Mouse (Mus musculus) heart, adult 2 months (tissue): ENCODE measurements around the gene Timm9. TPM values are rescaled to one million over a fixed set of nuclear protein-coding genes. Genes with fewer than 3 reads are reported as not detected.
A peak's percentile ranks its signal among the peaks of the same experiment; 100 is the strongest.

Experiments
- DNase-seq, 2 experiments: peaks; one replicate each; pipeline ENCODE4 v3.0.0; 2021
- H3K27ac ChIP-seq: fragments of 200-600 bp; 2 replicates; pipeline ENCODE4 v1.8.1; 2022
- H3K27me3 ChIP-seq: fragments of 200-500 bp; 2 replicates; pipeline ENCODE4 v1.6.1; 2012; ENCODE audit warnings: mild to moderate bottlenecking, low read length, inconsistent platforms, mixed read lengths; ENCODE audit not compliant: control insufficient read depth, insufficient read depth
- H3K36me3 ChIP-seq: fragments of 200-500 bp; 2 replicates; pipeline ENCODE4 v1.6.1; 2012; ENCODE audit warnings: low read length, inconsistent platforms; ENCODE audit not compliant: control insufficient read depth, insufficient read depth
- H3K4me1 ChIP-seq: fragments of 200-500 bp; 2 replicates; pipeline ENCODE4 v1.6.1; 2011; ENCODE audit warnings: low read length; ENCODE audit not compliant: control insufficient read depth, insufficient read depth
- H3K4me3 ChIP-seq: fragments of 200-600 bp; 2 replicates; pipeline ENCODE4 v1.8.1; 2022
- H3K79me2 ChIP-seq: fragments of 200-500 bp; replicated peaks from 2 replicates; pipeline ENCODE4 v1.6.1; 2012; ENCODE audit warnings: mild to moderate bottlenecking, inconsistent platforms, low read length, moderate library complexity, mixed read lengths; ENCODE audit not compliant: control insufficient read depth, insufficient read depth
- H3K9ac ChIP-seq: fragments of 200-500 bp; 2 replicates; pipeline ENCODE4 v1.6.1; 2012; ENCODE audit warnings: low read depth, mild to moderate bottlenecking, control low read depth, inconsistent platforms, low read length, mixed read lengths
- CTCF ChIP-seq: fragments of 200-600 bp; IDR thresholded peaks from 2 replicates; pipeline ENCODE4 v1.8.1; 2022; ENCODE audit warnings: antibody characterized with exemption, mild to moderate bottlenecking, moderate library complexity
- EP300 ChIP-seq: fragments of 200-500 bp; IDR thresholded peaks from 2 replicates; pipeline ENCODE4 v1.6.1; 2011; ENCODE audit warnings: low read depth, low read length, control low read depth; ENCODE audit not compliant: insufficient read depth
- POLR2A ChIP-seq: fragments of 200-500 bp; IDR thresholded peaks from 2 replicates; pipeline ENCODE4 v1.6.1; 2011; ENCODE audit warnings: mild to moderate bottlenecking, low read depth, low read length, control low read depth; ENCODE audit not compliant: insufficient read depth
- WGBS: fragments of 180-500 bp; shearing (Covaris S2); methylation state at CpG from one replicate; pipeline ENCODE4 v1.1.7; 2018; 5-methylcytosine and 5-hydroxymethylcytosine counted together
- intact Hi-C: fragments of 180-260 bp; cut with DNase I; formaldehyde crosslinking; loops from one replicate; pipeline ENCODE4 v1.15.1; 2025
- long read RNA-seq: library from polyadenylated mRNA; stranded (forward); transcript quantifications from one replicate; pipeline ENCODE4 v2.0.0, GENCODE M21; 2021
- polyA plus RNA-seq: library from polyadenylated mRNA; depleted of rRNA; stranded (reverse); fragments of >200 nt; gene quantifications from 2 replicates; pipeline ENCODE4 v1.2.3, GENCODE M21; 2012; rRNA removed
- total RNA-seq, 2 experiments: library from RNA; stranded (reverse); gene quantifications; 2 replicates each; pipeline ENCODE4 v1.2.3; 2021

Gene Timm9
- 10 to 100 TPM; 27.4 to 32.3 TPM for total RNA-seq
- polyA plus RNA-seq, result 12.1 and 16.7 TPM in 2 replicates
- long read RNA-seq, transcript Timm9-207 (5 exons, 718 nt), result major isoform, 8 of 14 reads
- long read RNA-seq, partial matches to known transcripts, result 0 of 14 reads
- long read RNA-seq, other reads (novel, unspliced or antisense), result 2 of 14 reads

GRCm38 (mm10) chr12:71136130-71136973 lies at the start of gene Timm9, which contains the start of gene 2700049A03Rik:
Gene Timm9 (minus strand): TSS chr12:71136684.
Gene 2700049A03Rik (plus strand): TSS chr12:71136848.
- under 1% methylated on average over 52 of the region's 52 CpGs for WGBS
- Histone ChIP-seq H3K4me1 (peaks cover 2% of the 10 kb centered on the region), H3K4me3 (peak within 1 kb of the TSS; percentile 74), H3K27ac (peak within 1 kb of the TSS; percentile 98), H3K27me3 (no peaks in the 10 kb centered on the region), H3K79me2 (peaks cover 2% of the 10 kb centered on the region; the same call in 1 of the 2 replicates), H3K36me3 (peaks cover 6% of the 10 kb centered on the region), H3K9ac (peak within 1 kb of the TSS; percentile 80)
- peak; percentile 79 to 86 for DNase-seq
- intact Hi-C loops, result loop anchor here (5.0 kb wide), 1 partner anchor 169 kb away; no protein-coding TSS in a partner anchor
- TF ChIP-seq EP300, result peak; percentile 71
- peak; percentile 85 for TF ChIP-seq POLR2A
- no peak for TF ChIP-seq CTCF

- DNase-seq, result no peak
- no peak overlapping the region for H3K9ac ChIP-seq
- WGBS, result 96% methylated on average over 4 of the region's 4 CpGs
Observed at GRCm38 (mm10) chr12:71184396-71184795, 47.9 kb upstream of the Timm9 start.

GRCm38 (mm10) chr12:71183736-71184135 lies 47.3 kb upstream of the Timm9 start:
- intact Hi-C loops, result no loop called here
- no peaks in the 10 kb centered on the region for H3K27me3 ChIP-seq
- WGBS, result 93% methylated on average over 3 of the region's 3 CpGs
- no peak overlapping the region for H3K27ac ChIP-seq
- no peak overlapping the region for H3K9ac ChIP-seq
- no peaks in the 10 kb centered on the region for H3K4me1 ChIP-seq
- DNase-seq, result no peak
- H3K79me2 ChIP-seq, result no peaks in the 10 kb centered on the region
- no peak for TF ChIP-seq EP300
- no peak for TF ChIP-seq CTCF
- TF ChIP-seq POLR2A, result no peak
- no peak overlapping the region for H3K4me3 ChIP-seq
- H3K36me3 ChIP-seq, result no peaks in the 10 kb centered on the region; the same call in 1 of the 2 replicates

More at GRCm38 (mm10) chr12:71184396-71184795, 47.9 kb upstream of the Timm9 start:
- intact Hi-C loops, result no loop called here
- H3K4me1 ChIP-seq, result no peaks in the 10 kb centered on the region
- H3K27ac ChIP-seq, result no peak overlapping the region
- H3K36me3 ChIP-seq, result no peaks in the 10 kb centered on the region; the same call in 1 of the 2 replicates
- no peaks in the 10 kb centered on the region for H3K27me3 ChIP-seq
- no peak for TF ChIP-seq POLR2A
- TF ChIP-seq CTCF, result no peak
- TF ChIP-seq EP300, result no peak
- H3K4me3 ChIP-seq, result no peak overlapping the region
- H3K79me2 ChIP-seq, result no peaks in the 10 kb centered on the region

GRCm38 (mm10) chr12:71169911-71170310 lies 33.4 kb upstream of the Timm9 start:
- WGBS, result 76% methylated on average over 1 of the region's 1 CpGs
- H3K27me3 ChIP-seq, result no peaks in the 10 kb centered on the region
- H3K36me3 ChIP-seq, result no peaks in the 10 kb centered on the region
- TF ChIP-seq POLR2A, result no peak
- intact Hi-C loops, result no loop called here
- H3K4me1 ChIP-seq, result no peaks in the 10 kb centered on the region
- DNase-seq, result no peak
- no peak overlapping the region for H3K9ac ChIP-seq
- no peaks in the 10 kb centered on the region for H3K79me2 ChIP-seq
- no peak overlapping the region for H3K4me3 ChIP-seq
- no peak overlapping the region for H3K27ac ChIP-seq

GRCm38 (mm10) chr12:71164410-71164809 lies 27.9 kb upstream of the Timm9 start:
- Histone ChIP-seq H3K4me1 (no peaks in the 10 kb centered on the region), H3K36me3 (no peaks in the 10 kb centered on the region), H3K27me3 (no peaks in the 10 kb centered on the region), H3K27ac (no peak overlapping the region), H3K9ac (no peak overlapping the region), H3K4me3 (no peak overlapping the region), H3K79me2 (no peaks in the 10 kb centered on the region)
- intact Hi-C loops, result no loop called here
- no peak for DNase-seq
- WGBS, result 91% methylated on average over 9 of the region's 9 CpGs
- no peak for TF ChIP-seq EP300
- TF ChIP-seq CTCF, result no peak
- no peak for TF ChIP-seq POLR2A

GRCm38 (mm10) chr12:71157974-71158373 lies 21.5 kb upstream of the Timm9 start:
- TF ChIP-seq CTCF, result no peak
- TF ChIP-seq EP300, result no peak
- no peak for TF ChIP-seq POLR2A
- WGBS, result 80% methylated on average over 6 of the region's 6 CpGs
- DNase-seq, result no peak
- H3K9ac ChIP-seq, result no peak overlapping the region
- intact Hi-C loops, result no loop called here
- H3K36me3 ChIP-seq, result no peaks in the 10 kb centered on the region; the same call in 1 of the 2 replicates
- no peak overlapping the region for H3K27ac ChIP-seq
- H3K4me3 ChIP-seq, result no peak overlapping the region
- no peaks in the 10 kb centered on the region for H3K27me3 ChIP-seq
- no peaks in the 10 kb centered on the region for H3K79me2 ChIP-seq
- H3K4me1 ChIP-seq, result no peaks in the 10 kb centered on the region
